Mouse (Mus musculus) neural tube, postnatal 0 days (tissue): Measurements from ENCODE around the gene Ces1h. TPM values are rescaled to one million over a fixed set of nuclear protein-coding genes. Genes with fewer than 3 reads are reported as not detected.

ENCODE experiments used
- polyA plus RNA-seq: library from polyadenylated mRNA; unstranded; fragments of >200 nt; fragmentation: Nextera tagmentation; extraction: Ambion mirVana; gene quantifications from 2 replicates; pipeline ENCODE4 v1.2.1, GENCODE M21; 2015

Gene Ces1h
- not detected in 2 replicates for polyA plus RNA-seq

DNA sequence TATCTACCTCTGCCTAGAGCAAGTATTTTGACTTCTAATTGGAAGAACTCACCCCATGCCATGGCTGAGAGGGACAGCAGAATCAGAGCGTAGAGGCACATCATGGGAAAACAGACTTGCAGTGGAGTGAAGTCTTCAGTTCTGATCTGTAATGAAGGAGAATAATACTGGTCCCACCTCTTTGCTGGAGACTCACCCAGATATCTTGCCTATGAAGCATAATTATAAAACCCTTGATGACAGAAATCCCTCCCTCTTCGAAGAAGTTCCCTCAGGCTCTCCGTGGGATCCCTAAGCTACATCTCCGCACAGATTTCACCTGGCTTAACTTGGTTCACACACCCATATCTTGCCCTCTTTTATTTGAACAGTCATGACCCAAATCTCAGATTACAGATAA lies at the start of gene Ces1h:
Gene Ces1h, minus strand, starts transcription at position 101 of the 400 bp plus-strand sequence.

GRCm38 (mm10) chr8:93337207-93337606 lies 42.3 kb downstream of the Ces1h start, which contains the start of gene Ces1g:
Gene Ces1g (minus strand): TSS chr8:93337308.

Other genes starting within 250 kb of the Ces1h start
- gene Ces1c, start 248.4 kb downstream of the Ces1h start, polyA plus RNA-seq, result not detected in 2 replicates
- gene Ces1d, start 181.9 kb downstream of the Ces1h start, polyA plus RNA-seq, result 0.10 and 0.15 TPM in 2 replicates
- not detected in 2 replicates for gene Ces1e, start 150.1 kb downstream of the Ces1h start, polyA plus RNA-seq
- 0.17 TPM in 1 of 2 replicates, not detected in the other for gene Ces1f, start 100.0 kb downstream of the Ces1h start, polyA plus RNA-seq
- gene Ces1g, start 42.4 kb downstream of the Ces1h start, polyA plus RNA-seq, result not detected in 2 replicates
- gene Ces5a, start 156.1 kb upstream of the Ces1h start, polyA plus RNA-seq, result 0.68 and 0.98 TPM in 2 replicates